Mouse (Mus musculus) MEL (cell line): ENCODE results near the gene Fcho1. TPM values are rescaled to one million over a fixed set of nuclear protein-coding genes. Genes with fewer than 3 reads are reported as not detected.

Experiments
- DNase-seq: peaks from one replicate; pipeline ENCODE4 v3.0.0; 2011; ENCODE audit warnings: low read depth, low spot score
- H3K27ac ChIP-seq: 2 replicates; pipeline ENCODE4 v1.5.1; 2012; ENCODE audit warnings: low read depth, mild to moderate bottlenecking, control low read depth, low read length, moderate library complexity; ENCODE audit not compliant: control insufficient read depth
- H3K27me3 ChIP-seq, 2 experiments: fragments of 150-350 bp in 1 of 2; sonication (generic) in 1 of 2; 2 replicates each; pipeline ENCODE4 v1.6.1; 2012; ENCODE audit warnings: low read length in 2 of 2, mild to moderate bottlenecking in 2 of 2, improper control_type of control experiment in 1 of 2, moderate library complexity in 1 of 2; ENCODE audit not compliant: insufficient read depth in 2 of 2, control insufficient read depth in 1 of 2
- H3K36me3 ChIP-seq, 2 experiments: 2 replicates each; pipeline ENCODE4 v1.6.1; 2012 to 2014; ENCODE audit warnings: low read length in 2 of 2, improper control_type of control experiment in 1 of 2, inconsistent platforms in 1 of 2, mild to moderate bottlenecking in 1 of 2; ENCODE audit not compliant: insufficient read depth in 2 of 2, control insufficient read depth in 1 of 2
- H3K4me1 ChIP-seq, 2 experiments: fragments of 150-350 bp in 1 of 2; sonication (generic) in 1 of 2; 2 replicates each; pipeline ENCODE4 v1.6.1; 2012; ENCODE audit warnings: low read length in 2 of 2, improper control_type of control experiment in 1 of 2, mild to moderate bottlenecking in 1 of 2; ENCODE audit not compliant: insufficient read depth in 2 of 2, control insufficient read depth in 1 of 2
- H3K4me3 ChIP-seq, 2 experiments: fragments of 150-350 bp in 1 of 2; sonication (generic) in 1 of 2; 2 replicates each; pipeline ENCODE4 v1.5.1; 2012; ENCODE audit warnings: low read depth in 2 of 2, low read length in 2 of 2, mild to moderate bottlenecking in 2 of 2, moderate library complexity in 2 of 2, control low read depth in 1 of 2, improper control_type of control experiment in 1 of 2; ENCODE audit not compliant: control insufficient read depth in 1 of 2, insufficient read depth in 1 of 2
- H3K79me2 ChIP-seq: 2 replicates; pipeline ENCODE4 v1.6.1; 2012; ENCODE audit warnings: mild to moderate bottlenecking, low read length, moderate library complexity; ENCODE audit not compliant: control insufficient read depth, poor library complexity, insufficient read depth
- H3K9ac ChIP-seq: 2 replicates; pipeline ENCODE4 v1.6.1; 2012; ENCODE audit warnings: low read depth, mild to moderate bottlenecking, control low read depth, low read length, moderate library complexity; ENCODE audit not compliant: control insufficient read depth, poor library complexity, severe bottlenecking
- H3K9me3 ChIP-seq: fragments of 150-350 bp; sonication (generic); replicated peaks from 2 replicates; pipeline ENCODE4 v1.6.1; 2012; ENCODE audit warnings: mild to moderate bottlenecking, low read length, improper control_type of control experiment, moderate library complexity; ENCODE audit not compliant: insufficient read depth
- BHLHE40 ChIP-seq: IDR thresholded peaks from 2 replicates; pipeline ENCODE4 v1.6.1; 2012; ENCODE audit warnings: low read depth, mild to moderate bottlenecking, inconsistent platforms, low read length, improper control_type of control experiment, borderline replicate concordance
- CTCF ChIP-seq, 3 experiments: IDR thresholded peaks in 2 of 3; conservative IDR thresholded peaks in 1 of 3; 2 replicates each; pipeline ENCODE4 v1.5.1; 2011 to 2012; ENCODE audit warnings: low read length in 3 of 3, low read depth in 2 of 3, mild to moderate bottlenecking in 2 of 3, improper control_type of control experiment in 1 of 3, inconsistent platforms in 1 of 3, mixed read lengths in 1 of 3, moderate library complexity in 1 of 3; ENCODE audit not compliant: control insufficient read depth in 1 of 3, insufficient read depth in 1 of 3, poor library complexity in 1 of 3, severe bottlenecking in 1 of 3
- E2F4 ChIP-seq: IDR thresholded peaks from 2 replicates; pipeline ENCODE4 v1.6.1; 2011; ENCODE audit warnings: low read depth, low read length, improper control_type of control experiment, borderline replicate concordance
- ETS1 ChIP-seq: IDR thresholded peaks from 2 replicates; pipeline ENCODE4 v1.6.1; 2012; ENCODE audit warnings: low read depth, mild to moderate bottlenecking, inconsistent platforms, low read length, improper control_type of control experiment, moderate library complexity
- GABPA ChIP-seq: IDR thresholded peaks from 2 replicates; pipeline ENCODE4 v1.6.1; 2012; ENCODE audit warnings: low read depth, mild to moderate bottlenecking, inconsistent platforms, low read length, improper control_type of control experiment, moderate library complexity
- HCFC1 ChIP-seq: IDR thresholded peaks from 2 replicates; pipeline ENCODE4 v1.6.1; 2012; ENCODE audit warnings: low read depth, mild to moderate bottlenecking, inconsistent platforms, low read length, improper control_type of control experiment, moderate library complexity
- MAFK ChIP-seq: IDR thresholded peaks from 2 replicates; pipeline ENCODE4 v1.6.1; 2011; ENCODE audit warnings: low read depth, mild to moderate bottlenecking, low read length, improper control_type of control experiment, borderline replicate concordance
- MAX ChIP-seq: IDR thresholded peaks from 2 replicates; pipeline ENCODE4 v1.6.1; 2011; ENCODE audit warnings: low read length, improper control_type of control experiment
- MEF2A ChIP-seq: IDR thresholded peaks from 2 replicates; pipeline ENCODE4 v1.6.1; 2014; ENCODE audit warnings: low read depth, mild to moderate bottlenecking, inconsistent platforms, low read length, improper control_type of control experiment; ENCODE audit not compliant: poor library complexity, insufficient replicate concordance, severe bottlenecking; ENCODE audit errors: extremely low read depth
- MYB ChIP-seq: IDR thresholded peaks from 2 replicates; pipeline ENCODE4 v1.6.1; 2011; ENCODE audit warnings: mild to moderate bottlenecking, low read depth, low read length, improper control_type of control experiment
- MYC ChIP-seq: IDR thresholded peaks from 2 replicates; pipeline ENCODE4 v1.6.1; 2011; ENCODE audit warnings: low read depth, mild to moderate bottlenecking, low read length, improper control_type of control experiment, moderate library complexity
- NRF1 ChIP-seq: IDR thresholded peaks from 2 replicates; pipeline ENCODE4 v1.6.1; 2014; ENCODE audit warnings: low read depth, mild to moderate bottlenecking, inconsistent platforms, low read length, improper control_type of control experiment, moderate library complexity; ENCODE audit not compliant: poor library complexity, insufficient read depth, severe bottlenecking
- POLR2AphosphoS2 ChIP-seq: IDR thresholded peaks from 2 replicates; pipeline ENCODE4 v1.6.1; 2011; ENCODE audit warnings: low read length, improper control_type of control experiment
- RAD21 ChIP-seq: IDR thresholded peaks from 2 replicates; pipeline ENCODE4 v1.6.1; 2011; ENCODE audit warnings: mild to moderate bottlenecking, low read depth, low read length, improper control_type of control experiment
- RCOR1 ChIP-seq: IDR thresholded peaks from 2 replicates; pipeline ENCODE4 v1.6.1; 2012; ENCODE audit warnings: low read depth, mild to moderate bottlenecking, inconsistent platforms, low read length, improper control_type of control experiment
- SIN3A ChIP-seq: IDR thresholded peaks from 2 replicates; pipeline ENCODE4 v1.6.1; 2012; ENCODE audit warnings: low read length, improper control_type of control experiment, inconsistent platforms
- SMC3 ChIP-seq: IDR thresholded peaks from 2 replicates; pipeline ENCODE4 v1.6.1; 2011; ENCODE audit warnings: low read depth, low read length, improper control_type of control experiment
- TCF12 ChIP-seq: IDR thresholded peaks from 2 replicates; pipeline ENCODE4 v1.6.1; 2014; ENCODE audit warnings: low read depth, mild to moderate bottlenecking, inconsistent platforms, low read length, improper control_type of control experiment, moderate library complexity
- USF1 ChIP-seq: IDR thresholded peaks from 2 replicates; pipeline ENCODE4 v1.6.1; 2014; ENCODE audit warnings: low read depth, mild to moderate bottlenecking, inconsistent platforms, low read length, improper control_type of control experiment, moderate library complexity
- ZNF384 ChIP-seq: IDR thresholded peaks from 2 replicates; pipeline ENCODE4 v1.6.1; 2012; ENCODE audit warnings: low read depth, mild to moderate bottlenecking, inconsistent platforms, low read length, improper control_type of control experiment
- polyA plus RNA-seq, 2 experiments: library from polyadenylated mRNA; stranded (reverse) in 1 of 2; unstranded in 1 of 2; fragments of >175 nt in 1 of 2; fragments of >200 nt in 1 of 2; gene quantifications; 2 replicates each; pipeline versions ENCODE4 v1.2.1 to v1.2.4; 2012; ENCODE audit warnings: low replicate concordance in 2 of 2, low read depth in 1 of 2; ENCODE audit not compliant: insufficient read length in 2 of 2, insufficient read depth in 1 of 2, missing spikeins in 1 of 2
- total RNA-seq: library from RNA; depleted of rRNA; stranded (reverse); fragments of 300-350 nt; gene quantifications from 2 replicates; pipeline ENCODE4 v1.2.3, GENCODE M21; 2012

Fcho1 gene
- total and polyA plus RNA-seq, 3 experiments: 3.7 to 6.8 TPM; not detected in 1

DNA sequence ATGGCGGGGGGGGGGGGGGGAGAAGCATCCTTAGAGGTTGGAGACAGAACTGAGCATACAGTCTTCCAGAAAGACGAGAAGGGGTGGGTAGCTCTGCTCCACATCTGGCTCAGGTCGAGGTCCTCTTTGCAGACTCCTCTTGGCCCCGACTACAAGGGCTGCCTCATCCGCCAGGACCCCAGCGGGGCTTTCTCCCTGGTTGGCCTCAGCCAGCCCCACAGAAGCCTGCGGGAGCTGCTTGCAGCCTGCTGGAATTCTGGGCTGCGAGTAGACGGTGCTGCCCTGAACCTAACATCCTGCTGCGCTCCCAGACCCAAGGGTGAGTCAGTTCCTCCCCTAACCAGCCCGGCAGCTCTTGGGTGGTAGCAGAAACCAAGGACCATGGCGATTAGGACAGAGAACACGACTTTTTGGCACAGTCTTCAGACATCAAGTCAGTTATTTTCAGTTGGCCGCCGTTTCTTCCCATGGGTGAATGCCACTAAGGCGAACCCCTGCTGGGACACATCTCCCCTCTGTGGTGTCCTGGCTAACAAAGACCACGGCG lies 44.1 kb downstream of the Fcho1 start:
- no peak for TF ChIP-seq CTCF (IDR thresholded peaks at IDR 0.05 in 2 of 3, conservative IDR thresholded peaks at IDR 0.05 in 1 of 3; ENCODE audit: control insufficient read depth in 1 of 3, insufficient read depth in 1 of 3, low read depth in 2 of 3, low read length in 3 of 3, poor library complexity in 1 of 3, severe bottlenecking in 1 of 3)
- no peak for TF ChIP-seq ETS1
- TF ChIP-seq GABPA: no peak
- H3K9me3 ChIP-seq: no peaks in the 10 kb centered on the region
- no peak overlapping the region for H3K27ac ChIP-seq
- no peak overlapping the region for H3K9ac ChIP-seq
- peaks cover 2 to 7% of the 10 kb centered on the region in 2 experiments; a peak in 2 of 4 replicates for H3K4me1 ChIP-seq
- no peak for DNase-seq
- peaks cover 0 to 4% of the 10 kb centered on the region in 2 experiments; a peak in 1 of 4 replicates for H3K36me3 ChIP-seq
- no peaks in the 10 kb centered on the region for H3K27me3 ChIP-seq
- H3K4me3 ChIP-seq: no peak overlapping the region
- no peaks in the 10 kb centered on the region; the same call in 1 of the 2 replicates for H3K79me2 ChIP-seq

DNA sequence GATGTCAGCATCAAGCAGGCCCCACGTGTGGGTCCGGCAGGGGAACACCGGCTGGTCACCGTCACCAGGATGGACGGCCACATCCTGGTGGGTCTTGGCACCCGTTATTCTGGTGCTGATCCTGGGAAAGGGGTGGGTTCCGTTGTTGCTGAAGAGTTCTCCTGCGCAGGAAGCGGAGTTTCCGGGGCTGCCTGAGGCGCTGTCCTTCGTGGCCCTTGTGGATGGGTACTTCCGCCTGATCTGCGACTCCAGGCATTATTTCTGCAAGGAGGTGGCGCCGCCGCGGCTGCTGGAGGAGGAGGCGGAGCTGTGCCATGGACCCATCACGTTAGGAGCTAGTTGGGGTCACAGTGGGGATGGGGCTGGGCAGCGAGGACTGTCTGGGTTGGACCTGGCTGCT lies 45.0 kb downstream of the Fcho1 start:
- peaks cover 2 to 10% of the 10 kb centered on the region in 2 experiments; a peak in 2 of 4 replicates for H3K4me1 ChIP-seq
- no peak overlapping the region for H3K9ac ChIP-seq
- no peak overlapping the region for H3K27ac ChIP-seq
- peaks cover 1% of the 10 kb centered on the region; the same call in 1 of the 2 replicates for H3K79me2 ChIP-seq
- no peaks in the 10 kb centered on the region for H3K9me3 ChIP-seq
- no peak overlapping the region for H3K4me3 ChIP-seq
- DNase-seq: no peak
- no peaks in the 10 kb centered on the region for H3K27me3 ChIP-seq
- TF ChIP-seq HCFC1: no peak
- TF ChIP-seq USF1: no peak
- no peak for TF ChIP-seq MEF2A
- no peak for TF ChIP-seq MYB
- TF ChIP-seq SIN3A: no peak
- peaks cover 0 to 4% of the 10 kb centered on the region in 2 experiments; a peak in 1 of 4 replicates for H3K36me3 ChIP-seq

DNA sequence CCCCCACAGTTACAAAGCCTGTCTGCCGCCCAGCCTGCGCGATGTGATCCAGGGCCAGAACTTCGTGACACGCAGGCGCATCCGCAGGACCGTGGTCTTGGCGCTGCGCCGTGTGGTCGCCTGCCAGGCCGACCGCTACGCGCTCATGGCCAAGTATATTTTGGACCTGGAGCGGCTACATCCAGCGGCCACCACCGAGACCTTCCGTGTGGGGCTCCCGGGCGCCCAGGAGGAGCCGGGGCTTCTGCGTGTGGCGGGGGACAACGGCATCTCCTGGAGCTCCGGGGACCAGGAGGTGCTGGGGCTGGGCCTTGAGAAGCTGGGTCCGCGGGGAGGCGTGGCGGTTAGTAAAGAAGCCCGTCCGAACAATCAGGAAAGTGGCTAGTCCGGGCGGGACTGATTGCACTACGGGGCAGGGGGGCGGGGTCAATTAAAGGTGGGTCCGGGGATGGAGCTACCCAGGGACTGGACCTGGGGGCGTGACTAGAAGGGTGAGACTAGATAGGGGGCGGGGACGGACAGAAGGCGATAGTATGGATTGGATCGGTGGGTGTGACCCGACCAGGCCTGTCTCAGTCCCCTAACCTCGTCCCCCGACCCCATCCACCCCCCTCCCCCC lies 45.9 kb downstream of the Fcho1 start:
- DNase-seq: no peak
- Histone ChIP-seq H3K9ac (no peak overlapping the region), H3K27me3 (no peaks in the 10 kb centered on the region), H3K36me3 (peaks cover 0 to 4% of the 10 kb centered on the region in 2 experiments; a peak in 1 of 4 replicates), H3K4me3 (no peak overlapping the region), H3K9me3 (no peaks in the 10 kb centered on the region), H3K4me1 (peaks cover 2 to 13% of the 10 kb centered on the region in 2 experiments; a peak in 2 of 4 replicates), H3K79me2 (peaks cover 1% of the 10 kb centered on the region; the same call in 1 of the 2 replicates), H3K27ac (no peak overlapping the region)
- TF ChIP-seq MYC (no peak), MEF2A (no peak), MAFK (no peak), ZNF384 (no peak), POLR2AphosphoS2 (no peak), E2F4 (no peak), SMC3 (no peak), NRF1 (no peak), BHLHE40 (no peak), RAD21 (no peak), MAX (no peak), CTCF (IDR thresholded peaks at IDR 0.05 in 2 of 3, conservative IDR thresholded peaks at IDR 0.05 in 1 of 3; ENCODE audit: control insufficient read depth in 1 of 3, insufficient read depth in 1 of 3, low read depth in 2 of 3, low read length in 3 of 3, poor library complexity in 1 of 3, severe bottlenecking in 1 of 3) (no peak), TCF12 (no peak), HCFC1 (no peak), RCOR1 (no peak), ETS1 (no peak)
